Mouse (Mus musculus): ENCODE data around the gene Rrp7a.

Rrp7a gene

DNA sequence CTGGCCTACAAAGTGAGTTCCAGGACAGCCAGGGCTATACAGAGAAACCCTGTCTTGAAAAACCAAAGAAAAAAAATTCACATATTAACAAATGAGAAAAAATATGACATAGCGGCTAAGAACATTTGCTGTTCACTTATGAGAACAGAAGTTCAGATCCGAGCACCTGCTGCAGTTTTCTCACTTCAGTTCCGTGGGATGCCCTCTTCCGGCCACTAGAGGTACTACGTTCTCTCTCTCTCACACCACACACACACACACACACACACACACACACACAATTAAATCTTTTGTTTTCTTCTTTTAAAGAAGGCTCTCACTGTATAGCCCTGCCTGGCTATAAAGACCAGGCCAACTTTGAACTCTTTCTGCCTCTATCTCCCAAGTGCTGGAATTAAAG is 54.3 kb downstream of the Rrp7a start:
- no peak for DNase-seq (ENCODE audit: low spot score in 2 of 2)

DNA sequence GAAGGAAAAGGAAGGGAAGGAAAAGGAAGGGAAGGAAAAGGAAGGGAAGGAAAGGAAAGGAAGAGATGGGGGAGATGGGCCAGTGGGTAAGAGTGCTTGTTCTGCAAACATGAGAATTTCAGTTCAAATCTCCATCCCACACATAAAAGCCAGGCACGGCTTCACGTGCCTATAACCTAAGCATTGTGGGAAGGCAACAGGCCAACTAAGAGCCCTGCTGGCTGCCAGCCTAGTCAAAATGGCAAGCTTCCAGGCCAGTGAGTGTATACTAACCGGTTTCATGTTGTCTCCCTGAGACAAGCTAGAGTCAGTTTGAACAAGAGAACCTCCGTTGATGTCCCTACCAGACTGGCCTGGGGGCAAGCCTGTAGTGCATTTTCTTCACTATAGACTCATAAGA is 57.1 kb downstream of the Rrp7a start:
- DNase-seq (ENCODE audit: low spot score in 2 of 2), result peak in 1 of 2 experiments; percentile 81
